Mouse (Mus musculus) T-helper 17 cell (primary cell): ENCODE results near the gene Cdk18.

Experiments used
- in situ Hi-C, 2 experiments: fragments of 300-600 bp; cut with MboI, MseI; formaldehyde crosslinking; loops; 1 replicate in 1 of 2; 2 replicates in 1 of 2; pipeline ENCODE4 v1.15.1; 2025; ENCODE audit warnings: high pct_unique_total_duplicates in 2 of 2

Gene Cdk18

DNA sequence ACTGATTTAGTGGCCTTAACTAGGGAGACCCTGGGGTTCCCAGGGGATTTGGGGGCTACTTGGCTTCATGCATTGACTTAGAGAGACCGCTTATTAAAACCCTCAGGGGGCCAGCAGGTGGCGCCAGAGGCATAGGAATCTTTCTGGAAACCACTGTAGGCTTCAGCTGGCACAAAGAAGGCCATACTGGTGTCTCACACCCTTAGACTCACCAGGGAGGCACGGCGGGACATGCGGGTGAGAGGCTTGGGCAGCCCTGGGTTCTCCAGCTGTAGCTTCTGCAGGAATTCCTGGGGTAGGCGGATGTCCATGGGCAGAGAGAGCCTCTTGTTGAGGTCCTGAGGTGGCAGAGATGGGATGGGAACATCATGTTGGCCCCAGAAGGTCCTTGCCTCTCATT is 18.2 kb downstream of the Cdk18 start:
- in situ Hi-C loops = loop anchor here (5.0 kb wide), 1 partner anchor 36 kb away; no protein-coding TSS in a partner anchor

- in situ Hi-C loops = loop anchor here (5.0 kb wide), 2 partner anchors 119 to 139 kb away; no protein-coding TSS in a partner anchor
Measured at GRCm38 (mm10) chr1:132116606-132117005, 22.9 kb downstream of the Cdk18 start.

DNA sequence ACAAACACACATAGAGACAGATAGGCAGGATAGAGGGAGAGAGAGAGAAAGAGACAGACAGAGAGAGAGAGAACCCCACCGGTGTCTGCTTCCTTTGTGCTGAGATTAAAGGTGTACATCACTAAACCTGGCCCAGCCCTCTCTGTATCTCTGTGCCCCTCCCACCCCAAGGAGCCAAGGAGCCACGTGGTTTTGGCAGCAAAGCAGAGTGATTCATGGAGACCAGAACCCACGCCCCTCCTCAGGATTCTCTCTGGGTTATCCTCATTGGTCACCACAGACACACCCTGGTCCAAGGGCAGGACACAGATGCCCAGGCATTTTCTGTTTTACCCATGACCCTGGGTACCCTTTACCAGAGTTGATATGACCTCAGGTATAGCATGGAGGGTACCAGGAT is 26.4 kb downstream of the Cdk18 start:
- in situ Hi-C loops = no loop called here

- in situ Hi-C loops = no loop called here
Measured at GRCm38 (mm10) chr1:132112426-132112825, 27.1 kb downstream of the Cdk18 start.

DNA sequence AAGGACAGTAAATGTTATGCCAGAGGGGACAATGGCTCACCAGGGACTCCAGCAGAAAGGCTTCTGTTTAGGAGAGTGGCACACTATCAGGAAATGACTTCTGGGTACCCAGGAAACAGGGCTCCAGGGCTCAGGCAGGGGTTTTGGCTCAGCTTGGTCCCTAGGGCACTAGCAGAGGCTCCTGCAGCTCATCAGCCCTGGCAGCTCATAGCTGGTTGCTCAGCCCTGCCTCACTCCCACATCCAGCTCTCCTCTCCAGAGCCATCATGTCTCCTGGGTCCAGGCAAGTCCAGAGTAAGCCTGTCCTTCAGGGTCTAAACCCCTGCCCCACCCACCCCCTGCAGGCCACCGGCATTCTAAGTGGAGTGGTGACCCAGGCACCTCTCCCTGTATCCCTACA is 28.1 kb downstream of the Cdk18 start:
- in situ Hi-C loops = no loop called here

DNA sequence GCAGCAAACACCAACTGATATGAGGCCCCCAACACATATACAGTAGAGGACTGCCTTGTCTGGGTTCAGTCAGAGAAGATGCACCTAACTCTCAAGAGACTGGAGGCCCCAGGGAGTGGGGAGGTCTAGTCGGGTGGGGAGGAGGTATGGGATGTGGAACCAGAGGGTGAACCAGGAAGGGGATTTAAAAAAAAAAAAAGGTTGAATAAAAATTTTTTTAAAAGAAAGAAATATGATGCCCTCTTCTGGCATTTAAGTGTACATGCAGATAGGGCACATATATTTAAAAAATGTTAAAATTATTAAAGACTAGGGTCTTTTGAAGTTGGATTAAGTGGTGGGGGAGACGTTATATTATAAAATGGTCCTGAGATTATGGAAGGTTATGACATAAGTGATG is 30.1 kb downstream of the Cdk18 start:
- in situ Hi-C loops = no loop called here

DNA sequence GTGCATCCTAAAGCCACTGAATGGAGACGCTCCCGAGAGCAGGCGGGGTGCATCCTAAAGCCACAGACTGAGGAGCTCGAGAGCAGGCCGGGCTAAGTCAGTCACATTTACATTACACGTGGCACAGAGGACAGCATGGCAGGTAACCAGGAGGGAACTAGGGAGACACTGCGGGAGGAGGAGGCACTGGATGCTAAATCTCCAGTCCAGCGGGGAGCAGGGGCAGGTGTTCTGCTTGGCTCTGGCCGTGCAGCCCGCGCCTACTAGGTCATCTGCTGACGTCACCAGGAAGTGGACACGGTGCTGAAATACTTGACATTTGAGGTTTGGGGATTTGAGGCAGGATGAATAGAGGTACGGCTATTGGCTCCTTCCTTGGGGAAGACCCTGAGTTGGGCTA is 35.1 kb downstream of the Cdk18 start:
- in situ Hi-C loops = no loop called here

DNA sequence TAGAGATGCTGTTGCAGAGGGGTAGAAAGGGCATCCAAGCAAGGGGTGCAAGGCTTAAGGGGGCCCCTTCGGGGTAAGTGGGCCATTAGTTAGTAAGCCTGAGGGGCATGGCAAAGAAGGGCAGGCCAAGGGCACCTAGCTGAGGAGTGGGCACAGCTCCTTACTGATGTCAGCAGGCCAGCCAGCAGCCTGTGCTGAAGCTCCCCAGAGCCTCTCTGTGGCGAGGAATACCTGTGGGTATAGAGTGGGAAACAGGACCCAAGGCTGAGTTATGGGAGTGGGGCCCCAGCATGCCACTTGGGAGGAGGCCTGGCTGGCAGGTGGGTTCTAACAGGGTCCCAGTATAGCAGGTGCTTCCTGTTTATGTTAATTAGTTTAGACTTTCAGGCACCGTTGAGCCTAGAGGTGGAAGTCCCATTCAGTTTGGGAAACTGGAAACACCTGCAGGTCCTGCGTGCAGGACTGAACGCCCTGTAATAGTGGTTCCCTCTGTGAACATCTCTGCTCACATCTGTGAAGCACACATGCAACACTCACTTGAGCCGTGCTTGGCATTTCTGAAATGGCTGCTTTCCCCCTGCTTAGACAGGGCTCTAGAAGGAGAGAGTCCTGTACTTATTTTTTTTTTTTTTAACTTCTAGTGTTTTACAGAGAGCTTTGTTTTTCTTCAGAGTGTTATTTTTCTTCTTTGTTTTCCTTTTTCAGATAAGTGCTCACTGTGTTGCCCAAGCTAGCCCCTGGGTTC is 37.4 kb downstream of the Cdk18 start:
- in situ Hi-C loops = no loop called here

DNA sequence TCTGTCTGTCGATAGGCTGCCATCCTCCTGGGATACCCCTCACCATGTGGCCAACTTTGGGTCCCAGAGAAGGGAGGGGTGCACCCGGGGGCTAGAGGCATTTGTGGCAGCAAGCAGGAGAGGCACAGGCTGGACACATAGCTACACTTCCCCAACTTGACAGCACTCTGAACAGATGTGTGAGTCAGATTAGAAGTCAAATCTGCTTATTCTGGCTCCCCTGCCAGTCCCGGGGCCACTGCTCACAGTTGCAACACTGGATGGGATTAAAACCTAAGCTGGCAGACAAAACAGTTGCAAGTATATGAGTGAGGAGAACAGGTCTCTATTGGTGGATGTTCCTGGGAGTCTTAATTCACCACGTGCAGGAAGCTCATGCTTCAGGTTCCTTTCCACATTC is 39.7 kb downstream of the Cdk18 start:
- in situ Hi-C loops = no loop called here

GRCm38 (mm10) chr1:132099016-132099415 is 40.5 kb downstream of the Cdk18 start:
- in situ Hi-C loops = no loop called here

- in situ Hi-C loops = no loop called here
Measured at GRCm38 (mm10) chr1:132098076-132098475, 41.4 kb downstream of the Cdk18 start.

GRCm38 (mm10) chr1:132095356-132096004 is 44.0 kb downstream of the Cdk18 start:
- in situ Hi-C loops = no loop called here

DNA sequence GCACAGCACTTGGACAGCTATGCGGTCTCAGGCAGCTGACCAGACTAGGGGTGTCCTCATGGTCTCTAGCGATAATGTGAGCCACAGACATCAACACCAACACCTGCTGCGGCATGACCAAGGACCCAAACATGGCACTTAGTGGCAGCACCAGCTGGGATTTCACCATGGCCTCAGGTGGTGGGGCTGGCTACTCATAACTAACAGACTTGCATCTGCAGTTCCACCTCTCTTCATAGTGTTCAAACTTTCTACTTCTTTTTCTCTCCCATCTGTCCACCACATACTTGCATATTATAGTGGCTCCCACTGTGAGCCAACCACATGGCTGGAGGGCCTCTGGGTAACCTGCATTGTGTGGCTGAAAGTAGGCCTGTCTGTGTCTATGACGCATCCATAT is 46.2 kb downstream of the Cdk18 start:
- in situ Hi-C loops = no loop called here

DNA sequence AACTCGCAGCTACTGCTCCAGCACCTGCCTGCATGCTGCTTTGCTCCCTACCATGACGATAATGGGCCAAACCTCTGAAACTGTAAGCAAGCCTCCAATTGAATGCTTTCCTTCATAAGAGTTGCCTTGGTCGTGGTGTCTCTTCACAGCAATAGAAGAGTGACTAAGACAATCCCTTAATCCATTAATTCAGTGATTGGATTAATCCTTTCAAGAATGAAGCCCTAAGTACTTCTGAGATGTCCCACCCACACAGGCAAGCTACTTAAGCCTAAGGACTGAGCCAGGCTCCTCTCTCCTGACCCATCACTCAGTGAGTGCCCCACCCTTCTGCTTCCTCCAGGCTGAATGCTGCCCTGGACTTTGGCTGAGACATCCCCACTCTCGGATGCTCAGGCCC is 49.2 kb downstream of the Cdk18 start:
- in situ Hi-C loops = no loop called here

- in situ Hi-C loops = no loop called here
Measured at GRCm38 (mm10) chr1:132089767-132090166, 49.7 kb downstream of the Cdk18 start.

GRCm38 (mm10) chr1:132088181-132088671 is 51.3 kb downstream of the Cdk18 start:
- in situ Hi-C loops = no loop called here

DNA sequence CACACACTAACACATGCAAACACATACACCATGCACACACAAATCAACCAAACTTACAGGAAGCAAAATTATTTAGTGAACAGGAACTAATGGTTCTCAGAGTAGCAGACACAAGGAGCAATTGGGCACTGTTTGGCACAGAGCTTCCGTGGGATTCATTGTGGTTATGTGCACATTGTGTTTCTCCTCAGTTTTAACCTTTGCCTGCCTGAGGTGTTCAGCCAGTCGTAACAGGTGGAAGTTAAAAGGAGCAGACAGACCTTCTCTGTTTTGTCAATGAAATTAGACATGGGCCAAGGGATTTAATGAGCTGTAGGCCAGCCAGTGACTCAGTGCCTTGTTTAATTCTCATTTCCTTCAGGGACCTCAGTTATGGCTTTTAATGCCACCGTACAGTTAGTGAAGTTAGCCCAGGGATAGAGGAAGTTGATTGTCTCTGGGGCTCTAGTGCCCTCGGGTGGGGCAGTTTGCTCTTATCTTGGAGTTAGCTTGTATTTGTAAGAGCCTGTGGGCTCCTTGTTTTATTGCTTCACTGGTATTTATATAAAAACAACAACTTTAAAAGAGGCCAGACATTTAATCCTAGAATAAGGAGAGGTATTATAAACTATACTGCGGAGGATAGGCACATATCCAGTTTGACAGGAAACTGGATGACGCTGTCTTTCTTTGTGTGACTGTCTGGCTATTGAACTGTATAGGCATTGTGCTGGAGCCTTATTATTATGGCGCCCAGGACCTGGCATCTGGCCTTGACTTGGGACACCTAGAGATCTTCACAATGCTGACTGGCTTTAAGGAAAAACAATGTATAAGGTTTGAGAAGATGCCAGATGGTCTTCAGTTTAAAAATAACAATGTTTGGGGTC is 54.1 kb downstream of the Cdk18 start:
- in situ Hi-C loops = no loop called here

- in situ Hi-C loops = no loop called here
Measured at GRCm38 (mm10) chr1:132078413-132078812, 61.1 kb downstream of the Cdk18 start.

- in situ Hi-C loops = no loop called here
Measured at GRCm38 (mm10) chr1:132075576-132075975, 63.9 kb downstream of the Cdk18 start.

DNA sequence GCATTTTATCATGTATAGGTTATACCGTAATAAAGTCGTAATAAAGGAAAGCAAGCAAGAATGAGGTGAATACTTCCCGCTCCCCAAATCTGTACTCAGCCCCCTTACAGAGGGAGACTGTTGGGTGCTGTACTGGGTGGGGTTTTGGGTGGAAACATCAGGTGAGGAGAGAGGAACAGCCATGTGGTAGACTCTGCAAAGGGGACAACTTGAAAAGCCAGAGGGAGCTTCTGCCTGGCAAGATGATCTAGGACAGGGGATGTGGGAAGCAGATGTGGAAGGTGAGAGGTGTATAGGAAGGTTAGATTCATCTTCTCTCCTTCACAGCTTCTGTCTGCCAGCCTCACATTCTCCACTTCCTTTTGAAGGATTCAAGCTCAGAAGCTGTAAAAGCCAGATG is 68.8 kb downstream of the Cdk18 start:
- in situ Hi-C loops = no loop called here

GRCm38 (mm10) chr1:132069436-132069835 is 70.0 kb downstream of the Cdk18 start:
- in situ Hi-C loops = no loop called here
